Mouse (Mus musculus) hindbrain, embryonic 15.5 days (tissue): ENCODE measurements around the gene Btbd11. TPM values are rescaled to one million over a fixed set of nuclear protein-coding genes. Genes with fewer than 3 reads are reported as not detected.

Source experiments
- ATAC-seq: fragments of 200-750 bp; cut with Nextera tagmentation; 2 replicates; pipeline ENCODE4 v1.8.0; 2017; ENCODE audit warnings: low read depth, moderate number of reproducible peaks, moderate TSS enrichment; ENCODE audit not compliant: low FRiP score
- H3K27ac ChIP-seq: fragments of 300-500 bp; sonication (generic); replicated peaks from 2 replicates; pipeline ENCODE4 v1.5.1; 2015; ENCODE audit warnings: mild to moderate bottlenecking, inconsistent platforms
- H3K27me3 ChIP-seq: fragments of 300-500 bp; sonication (generic); 2 replicates; pipeline ENCODE4 v1.6.1; 2015; ENCODE audit warnings: control low read depth, inconsistent platforms
- H3K36me3 ChIP-seq: fragments of 300-500 bp; sonication (generic); 2 replicates; pipeline ENCODE4 v1.6.1; 2015; ENCODE audit warnings: control low read depth, inconsistent platforms
- H3K4me1 ChIP-seq: fragments of 300-500 bp; sonication (generic); replicated peaks from 2 replicates; pipeline ENCODE4 v1.6.1; 2015; ENCODE audit warnings: control low read depth, inconsistent platforms
- H3K4me2 ChIP-seq: fragments of 300-500 bp; sonication (generic); 2 replicates; pipeline ENCODE4 v1.6.1; 2015; ENCODE audit warnings: moderate library complexity, mild to moderate bottlenecking, inconsistent platforms
- H3K4me3 ChIP-seq: fragments of 300-500 bp; sonication (generic); 2 replicates; pipeline ENCODE4 v1.5.1; 2015; ENCODE audit warnings: mild to moderate bottlenecking, inconsistent platforms
- H3K9ac ChIP-seq: fragments of 300-500 bp; sonication (generic); 2 replicates; pipeline ENCODE4 v1.6.1; 2015; ENCODE audit warnings: inconsistent platforms
- H3K9me3 ChIP-seq: fragments of 300-500 bp; sonication (generic); 2 replicates; pipeline ENCODE4 v1.6.1; 2016; ENCODE audit warnings: control low read depth, inconsistent platforms
- WGBS: fragments of 180-500 bp; shearing (Covaris S2); methylation state at CpG from one replicate; pipeline ENCODE4 v1.1.7; 2015; 5-methylcytosine and 5-hydroxymethylcytosine counted together
- polyA plus RNA-seq: library from polyadenylated mRNA; unstranded; fragments of >200 nt; fragmentation: Nextera tagmentation; extraction: Ambion mirVana; gene quantifications from 2 replicates; pipeline ENCODE4 v1.2.1, GENCODE M21; 2015

Gene Btbd11
- polyA plus RNA-seq, 1 experiment from 2014 or later: 26.9 TPM

DNA sequence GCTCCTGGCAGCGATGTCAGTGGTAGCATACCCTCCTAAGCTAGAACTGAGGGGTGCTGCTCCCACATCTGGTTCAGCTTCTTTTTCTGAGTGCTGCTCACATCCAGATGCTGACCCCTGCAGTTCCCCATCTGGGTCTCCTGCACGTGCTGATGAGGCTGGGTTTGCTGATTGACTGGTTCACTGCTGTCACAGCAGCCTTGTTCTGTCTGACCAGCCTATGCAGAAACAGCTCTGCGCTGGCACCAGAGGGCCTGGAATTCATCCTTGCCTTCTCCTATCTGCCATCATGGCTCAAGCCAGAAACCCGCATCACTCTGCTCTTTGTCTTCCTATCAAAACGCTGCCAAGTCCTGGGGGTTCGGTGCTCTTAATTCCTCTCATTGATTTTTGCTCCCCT, 95.9 kb downstream of the Btbd11 start:
- H3K27ac ChIP-seq: peak overlapping the region; percentile 71
- no peak overlapping the region for H3K9ac ChIP-seq
- 18% methylated on average over 6 of the region's 6 CpGs for WGBS
- 0 out of 2 replicates have a peak overlapping the region, but pooled peaks have one; percentile 3 for H3K4me2 ChIP-seq
- ATAC-seq: peak; percentile 50; the same call in 1 of the 2 replicates
- no peak overlapping the region for H3K4me3 ChIP-seq
- no peaks in the 10 kb centered on the region for H3K36me3 ChIP-seq
- no peaks in the 10 kb centered on the region for H3K9me3 ChIP-seq
- peaks cover 45% of the 10 kb centered on the region for H3K4me1 ChIP-seq
- H3K27me3 ChIP-seq: no peaks in the 10 kb centered on the region

DNA sequence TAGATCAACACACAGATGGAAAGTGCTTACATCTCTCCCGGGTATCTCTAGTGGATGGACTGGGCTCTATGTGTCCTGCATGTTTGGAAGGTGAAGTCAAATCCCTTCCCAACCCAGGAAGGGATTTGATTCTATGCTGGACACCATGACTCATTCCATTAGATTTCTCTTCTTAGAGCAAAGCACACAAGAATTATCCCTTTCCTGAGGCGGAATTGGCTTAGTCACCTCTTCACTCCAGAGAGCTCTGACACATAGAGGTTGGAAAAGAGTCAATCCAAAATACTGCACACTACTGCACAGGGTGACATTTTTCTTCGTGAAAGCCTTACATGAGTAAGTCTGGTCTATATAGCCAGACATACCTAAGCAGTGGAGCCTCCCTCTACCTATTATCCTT, 99.8 kb downstream of the Btbd11 start:
- Histone ChIP-seq H3K4me1 (peaks cover 15% of the 10 kb centered on the region), H3K27me3 (no peaks in the 10 kb centered on the region), H3K27ac (no peak overlapping the region), H3K36me3 (no peaks in the 10 kb centered on the region), H3K4me3 (no peak overlapping the region), H3K9ac (no peak overlapping the region), H3K4me2 (no peak overlapping the region), H3K9me3 (no peaks in the 10 kb centered on the region)
- WGBS: 93% methylated on average over 3 of the region's 3 CpGs
- ATAC-seq: no peak

DNA sequence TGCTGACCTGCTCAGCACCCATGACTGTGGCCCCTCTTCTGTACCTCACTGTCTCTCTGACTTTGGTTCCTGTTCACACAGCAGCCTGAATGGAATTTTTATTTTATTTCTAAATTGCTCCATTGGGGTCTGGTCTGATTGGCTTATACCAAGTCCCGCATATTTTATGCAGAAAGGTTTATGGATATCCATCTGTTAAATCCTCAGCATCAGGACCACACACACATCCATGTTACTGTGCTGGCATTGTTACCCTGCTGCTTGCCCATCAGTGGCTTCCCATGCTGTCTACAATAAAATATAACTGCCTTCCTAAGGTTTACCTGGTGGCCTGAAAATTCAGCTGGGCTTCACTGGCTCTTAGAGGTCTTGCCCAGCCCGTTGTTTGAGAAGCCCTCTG, 106.0 kb downstream of the Btbd11 start:
- Histone ChIP-seq H3K4me1 (peaks cover 9% of the 10 kb centered on the region; the same call in 1 of the 2 replicates), H3K9ac (no peak overlapping the region), H3K9me3 (no peaks in the 10 kb centered on the region), H3K27me3 (no peaks in the 10 kb centered on the region), H3K4me2 (no peak overlapping the region), H3K36me3 (no peaks in the 10 kb centered on the region), H3K27ac (0 out of 2 replicates have a peak overlapping the region, but pooled peaks have one; percentile 23), H3K4me3 (no peak overlapping the region)
- no peak for ATAC-seq
- 78% methylated on average over 2 of the region's 2 CpGs for WGBS

DNA sequence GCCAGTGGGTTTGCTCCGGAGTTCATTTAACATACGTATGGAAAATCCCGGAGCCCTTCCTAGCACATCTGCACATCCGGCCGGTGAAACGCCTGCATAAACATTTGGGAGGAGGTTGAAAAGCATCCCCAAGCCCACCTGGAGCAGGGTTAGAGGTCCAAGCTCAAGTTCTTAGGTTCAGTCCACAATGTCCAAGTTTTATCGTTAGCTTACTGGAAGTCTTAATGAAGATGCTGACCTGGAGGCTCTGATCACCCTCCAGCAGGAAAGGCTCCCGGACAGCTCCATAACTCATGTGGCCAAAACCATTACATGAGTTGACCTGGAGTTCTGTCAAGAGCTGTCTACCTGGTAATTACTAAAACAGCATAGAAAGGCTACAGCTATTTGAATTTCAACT, 109.7 kb downstream of the Btbd11 start:
- Histone ChIP-seq H3K9me3 (no peaks in the 10 kb centered on the region), H3K9ac (no peak overlapping the region), H3K4me2 (no peak overlapping the region), H3K36me3 (no peaks in the 10 kb centered on the region), H3K27ac (no peak overlapping the region), H3K4me3 (no peak overlapping the region), H3K27me3 (no peaks in the 10 kb centered on the region), H3K4me1 (peaks cover 9% of the 10 kb centered on the region; the same call in 1 of the 2 replicates)
- 91% methylated on average over 8 of the region's 8 CpGs for WGBS
- no peak for ATAC-seq

DNA sequence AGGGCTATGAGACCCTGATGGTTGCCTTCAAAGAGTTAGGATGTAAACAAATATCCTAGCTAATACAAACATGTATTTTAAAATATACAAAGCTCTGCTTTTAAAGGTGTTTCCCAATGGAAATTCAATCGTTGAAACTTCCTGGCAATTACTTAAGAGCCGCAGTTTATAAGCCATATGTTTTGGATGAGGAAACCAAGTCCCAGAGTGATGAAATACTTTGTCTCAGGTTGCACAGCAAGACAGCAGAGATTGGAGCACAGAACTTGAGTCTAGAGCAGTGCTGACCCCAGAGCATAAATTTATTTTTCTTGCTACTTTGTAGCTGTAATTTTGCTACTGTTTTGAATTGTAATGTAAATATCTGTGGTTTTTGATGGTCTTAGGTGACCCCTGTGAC, 110.4 kb downstream of the Btbd11 start:
- Histone ChIP-seq H3K36me3 (no peaks in the 10 kb centered on the region), H3K27ac (no peak overlapping the region), H3K4me3 (no peak overlapping the region), H3K4me1 (peaks cover 5% of the 10 kb centered on the region; the same call in 1 of the 2 replicates), H3K9me3 (no peaks in the 10 kb centered on the region), H3K27me3 (no peaks in the 10 kb centered on the region), H3K9ac (no peak overlapping the region), H3K4me2 (no peak overlapping the region)
- 91% methylated on average over 2 of the region's 2 CpGs for WGBS
- ATAC-seq: no peak

DNA sequence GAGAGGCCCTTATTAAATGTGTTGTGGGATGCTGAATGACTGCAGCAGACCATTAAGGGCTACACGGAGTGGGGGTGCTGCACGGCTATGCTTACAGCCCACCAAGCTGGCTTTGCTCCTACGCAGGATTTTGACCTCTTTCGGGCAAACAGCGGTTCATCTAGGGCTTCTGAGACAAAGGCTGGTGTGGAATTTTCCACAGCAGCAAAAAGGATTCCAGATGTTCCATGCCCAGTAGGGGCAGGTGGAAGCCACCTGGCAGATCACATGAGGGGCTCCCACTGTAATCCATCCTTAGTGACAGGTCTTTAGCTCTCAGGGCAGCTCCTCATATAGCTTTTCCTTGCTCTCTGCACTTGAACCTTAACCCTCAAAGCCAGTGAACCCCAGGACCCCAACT, 111.3 kb downstream of the Btbd11 start:
- Histone ChIP-seq H3K27me3 (no peaks in the 10 kb centered on the region), H3K27ac (no peak overlapping the region), H3K36me3 (no peaks in the 10 kb centered on the region), H3K9me3 (no peaks in the 10 kb centered on the region), H3K4me1 (0 out of 2 replicates have a peak, but pooled peaks cover 4% of the 10 kb centered on the region), H3K4me2 (no peak overlapping the region), H3K9ac (no peak overlapping the region), H3K4me3 (no peak overlapping the region)
- no peak for ATAC-seq
- WGBS: 92% methylated on average over 5 of the region's 5 CpGs

DNA sequence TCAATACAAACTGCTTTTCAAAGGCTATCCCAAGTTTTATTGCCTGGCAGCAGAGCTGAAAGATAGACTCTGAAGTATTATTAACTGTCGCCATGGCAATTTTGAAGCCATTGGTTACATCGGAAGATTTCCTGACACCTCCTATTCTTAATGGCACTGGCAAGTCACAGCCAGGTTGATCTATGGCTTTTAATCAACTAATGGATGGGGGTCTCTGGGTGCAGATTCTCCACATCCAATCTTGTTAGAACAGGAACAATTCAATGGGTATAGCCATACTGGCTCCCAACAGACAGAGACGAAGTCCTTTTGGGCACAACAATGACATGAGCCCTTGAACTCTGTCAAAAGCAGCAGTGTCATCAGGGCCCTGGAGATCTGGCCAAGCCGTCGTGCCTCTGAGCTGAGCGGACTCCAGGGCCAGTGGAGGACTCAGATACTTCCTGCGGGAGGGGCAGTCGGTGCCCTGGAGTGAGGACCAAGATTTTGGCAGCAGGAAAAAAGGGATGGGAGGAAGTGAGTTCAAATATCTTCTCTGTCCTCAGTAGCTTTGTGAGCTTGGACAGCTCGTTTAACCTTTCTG, 114.0 kb downstream of the Btbd11 start:
- Histone ChIP-seq H3K9me3 (no peaks in the 10 kb centered on the region), H3K36me3 (no peaks in the 10 kb centered on the region), H3K4me2 (no peak overlapping the region), H3K27me3 (no peaks in the 10 kb centered on the region), H3K9ac (no peak overlapping the region), H3K4me1 (0 out of 2 replicates have a peak, but pooled peaks cover 4% of the 10 kb centered on the region), H3K4me3 (no peak overlapping the region), H3K27ac (no peak overlapping the region)
- 49% methylated on average over 9 of the region's 9 CpGs for WGBS
- no peak for ATAC-seq

DNA sequence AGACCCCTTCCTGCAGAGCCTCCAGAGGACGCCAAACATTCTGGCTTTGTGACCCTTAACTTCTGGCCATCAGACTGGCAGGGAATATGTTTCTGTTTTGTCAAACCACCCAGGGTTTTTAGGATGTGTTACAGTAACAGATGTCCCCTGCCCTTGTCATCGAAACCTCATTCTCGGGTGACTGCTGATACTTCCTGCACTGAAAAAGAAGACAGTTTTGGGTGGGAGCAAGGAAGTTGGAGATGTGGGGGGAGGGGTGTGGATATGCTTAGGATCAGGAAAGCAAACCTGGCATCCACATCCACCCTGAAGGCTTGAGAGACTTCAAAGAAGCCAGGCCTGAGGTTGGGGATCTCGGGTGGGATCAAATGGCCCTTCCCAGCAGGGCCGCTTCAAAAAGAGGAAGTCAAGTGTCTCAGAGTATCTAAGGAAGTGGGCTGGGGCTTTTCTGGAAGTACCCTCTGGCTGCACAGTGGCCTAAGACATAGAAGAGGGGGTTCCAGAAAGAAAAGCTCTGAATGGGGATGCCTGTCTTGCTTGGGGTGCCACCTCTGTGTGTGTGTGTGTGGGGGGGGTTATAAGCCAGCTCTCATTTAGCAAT, 115.5 kb downstream of the Btbd11 start:
- Histone ChIP-seq H3K4me1 (0 out of 2 replicates have a peak, but pooled peaks cover 4% of the 10 kb centered on the region), H3K4me2 (no peak overlapping the region), H3K27ac (no peak overlapping the region), H3K9me3 (no peaks in the 10 kb centered on the region), H3K27me3 (no peaks in the 10 kb centered on the region), H3K4me3 (no peak overlapping the region), H3K36me3 (no peaks in the 10 kb centered on the region), H3K9ac (no peak overlapping the region)
- ATAC-seq: no peak
- WGBS: 69% methylated on average over 5 of the region's 5 CpGs

DNA sequence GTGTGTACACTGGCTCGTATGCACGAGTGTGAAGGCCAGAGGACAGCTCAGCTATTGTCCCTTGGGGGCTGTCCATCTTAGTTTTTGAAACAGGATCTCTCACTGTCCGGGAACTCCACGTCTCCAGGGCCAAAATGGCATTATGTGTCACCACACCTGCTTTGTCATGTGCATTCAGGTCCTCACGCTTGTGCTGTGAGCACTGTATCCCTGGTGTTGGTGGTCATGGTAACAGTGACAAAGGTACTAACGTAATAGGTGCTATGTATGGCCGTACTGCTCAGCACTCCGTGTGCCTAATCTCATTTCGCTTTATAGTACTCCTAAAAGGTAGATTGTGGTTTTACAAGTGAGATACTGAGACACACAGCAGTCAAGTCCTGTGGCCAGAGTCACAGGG, 116.0 kb downstream of the Btbd11 start:
- H3K4me1 ChIP-seq: 0 out of 2 replicates have a peak, but pooled peaks cover 4% of the 10 kb centered on the region
- no peak overlapping the region for H3K9ac ChIP-seq
- no peak overlapping the region for H3K4me3 ChIP-seq
- no peak overlapping the region for H3K27ac ChIP-seq
- ATAC-seq: no peak
- no peaks in the 10 kb centered on the region for H3K36me3 ChIP-seq
- no peaks in the 10 kb centered on the region for H3K9me3 ChIP-seq
- H3K27me3 ChIP-seq: no peaks in the 10 kb centered on the region
- H3K4me2 ChIP-seq: no peak overlapping the region
- WGBS: 61% methylated on average over 9 of the region's 9 CpGs

DNA sequence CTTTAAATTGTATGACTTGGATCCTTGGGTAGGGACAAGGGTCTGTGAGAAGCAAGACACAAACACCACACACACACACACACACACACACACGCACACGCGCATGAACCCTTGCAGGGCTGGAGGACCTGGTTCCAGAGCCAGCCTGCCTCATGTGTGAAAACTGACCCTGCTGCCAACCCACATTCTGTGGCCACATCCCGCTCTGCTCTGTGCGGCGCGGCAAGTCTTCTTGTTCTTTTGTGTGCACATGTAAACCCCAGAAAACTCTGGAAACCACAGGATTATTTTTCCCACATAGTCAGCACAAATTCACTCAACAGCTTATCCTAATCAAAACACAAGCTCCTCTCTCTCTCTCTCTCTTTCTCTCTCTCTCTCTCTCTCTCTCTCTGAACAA, 116.8 kb downstream of the Btbd11 start:
- no peaks in the 10 kb centered on the region for H3K36me3 ChIP-seq
- no peak overlapping the region for H3K27ac ChIP-seq
- 0 out of 2 replicates have a peak, but pooled peaks cover 11% of the 10 kb centered on the region for H3K4me1 ChIP-seq
- no peak overlapping the region for H3K4me3 ChIP-seq
- WGBS: 94% methylated on average over 7 of the region's 7 CpGs
- no peak overlapping the region for H3K9ac ChIP-seq
- no peak overlapping the region for H3K4me2 ChIP-seq
- no peaks in the 10 kb centered on the region for H3K27me3 ChIP-seq
- ATAC-seq: no peak
- no peaks in the 10 kb centered on the region for H3K9me3 ChIP-seq

DNA sequence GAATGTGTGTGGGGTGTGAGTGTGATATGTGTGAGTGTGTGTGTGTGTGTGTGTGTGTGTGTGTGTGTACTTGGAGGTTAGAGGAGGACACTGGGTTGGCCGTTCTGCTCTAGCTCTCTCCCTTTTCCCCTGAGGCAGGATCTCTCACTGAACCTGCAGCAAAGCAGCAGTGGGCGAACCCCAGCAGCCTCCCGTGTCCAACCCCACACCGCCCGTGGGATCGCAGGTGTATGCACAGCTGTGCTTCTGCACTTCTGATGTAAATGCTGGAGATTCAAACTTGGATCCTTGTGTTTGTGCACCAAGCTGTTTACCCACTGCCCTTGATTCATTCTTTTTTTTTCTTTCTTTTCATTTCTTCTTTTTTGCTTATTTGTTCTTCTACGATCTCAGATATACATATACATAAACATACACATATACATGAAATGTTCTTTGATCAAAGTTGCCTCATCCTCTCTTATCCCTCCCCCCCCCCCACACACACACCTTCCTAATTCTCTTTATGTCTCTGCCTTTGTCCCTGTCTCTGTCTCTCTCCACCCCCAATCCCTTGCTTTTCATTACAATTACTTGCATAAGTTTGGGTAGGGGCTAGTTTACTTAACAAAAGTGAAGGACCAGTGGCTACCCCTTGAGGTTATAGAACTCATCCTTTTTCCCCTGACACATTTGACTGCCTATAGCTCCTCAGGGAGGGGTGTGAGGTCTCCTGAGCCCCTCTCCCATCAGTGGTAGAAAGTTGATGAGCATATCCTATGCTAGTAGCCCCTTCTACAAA, 120.8 kb downstream of the Btbd11 start:
- 63% methylated on average over 7 of the region's 7 CpGs for WGBS
- Histone ChIP-seq H3K27me3 (no peaks in the 10 kb centered on the region), H3K4me1 (peaks cover 26% of the 10 kb centered on the region; the same call in 1 of the 2 replicates), H3K9me3 (no peaks in the 10 kb centered on the region), H3K36me3 (no peaks in the 10 kb centered on the region), H3K9ac (no peak overlapping the region), H3K4me2 (no peak overlapping the region), H3K27ac (peak overlapping the region; percentile 48; the same call in 1 of the 2 replicates), H3K4me3 (no peak overlapping the region)
- no peak for ATAC-seq

DNA sequence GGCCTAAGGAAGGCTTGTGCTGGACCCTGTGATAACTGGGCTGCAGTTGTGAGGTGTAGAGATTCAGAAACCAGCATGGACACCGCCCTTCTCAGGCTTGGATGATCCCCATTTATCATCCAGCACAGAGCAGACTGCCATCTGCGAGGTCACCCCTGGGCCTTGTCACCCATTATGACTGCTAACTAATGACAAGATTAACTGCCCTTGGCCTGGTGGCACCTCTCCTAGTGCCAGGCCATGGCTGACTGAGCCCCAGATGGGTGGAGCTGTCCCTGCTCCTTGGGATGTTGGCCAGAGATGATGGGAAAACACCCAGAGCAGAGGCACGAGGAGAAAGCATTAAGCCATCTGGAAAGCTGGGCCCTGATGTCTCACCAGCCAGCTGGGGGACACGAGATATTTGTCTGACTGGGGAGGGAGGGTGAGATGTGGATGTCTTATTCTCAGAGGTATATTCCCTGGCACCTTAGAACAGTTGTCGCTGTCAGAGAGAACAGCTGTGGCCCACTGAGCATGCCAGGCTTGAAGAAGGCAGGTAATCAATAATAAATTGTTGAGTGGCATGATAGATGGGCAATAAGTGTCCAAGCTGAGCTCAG, 121.7 kb downstream of the Btbd11 start:
- Histone ChIP-seq H3K9me3 (no peaks in the 10 kb centered on the region), H3K27me3 (no peaks in the 10 kb centered on the region), H3K27ac (peak overlapping the region; percentile 48; the same call in 1 of the 2 replicates), H3K9ac (no peak overlapping the region), H3K4me3 (no peak overlapping the region), H3K36me3 (no peaks in the 10 kb centered on the region), H3K4me1 (peaks cover 24% of the 10 kb centered on the region; the same call in 1 of the 2 replicates), H3K4me2 (no peak overlapping the region)
- WGBS: 42% methylated on average over 5 of the region's 5 CpGs
- ATAC-seq: peak; percentile 72
